In genomic region chr5:33651921-33652782, GRCm38 (mm10) we compare ENCODE assay signal across 7 mouse cellular contexts. TPM values are rescaled to one million over a fixed set of nuclear protein-coding genes. Genes with fewer than 3 reads are reported as not detected.
A peak's percentile ranks its signal among the peaks of the same experiment; 100 is the strongest.
DNase-seq lines count a peak whose midpoint lies in the region; ATAC-seq lines count a peak whose summit lies in the region.

TSS of gene Slbp (minus strand) at chr5:33652574.

- peak within 1 kb of the TSS; percentile 79 for H3K4me3 ChIP-seq in intestine, embryonic 16.5 days (ENCODE audit: low read length)
- peak within 1 kb of the TSS; percentile 55 for H3K4me3 ChIP-seq in midbrain, embryonic 11.5 days (ENCODE audit: low read depth, low read length)

- peak; percentile 97 for DNase-seq in adrenal gland, adult 2 months
- DNase-seq in embryo, embryonic 11.5 days (ENCODE audit: low read depth, low spot score) = peak; percentile 95
- DNase-seq in gastrocnemius, postnatal 4 days (ENCODE audit: low spot score in 2 of 2) = peak; percentile 93 to 96
- DNase-seq in left cerebral cortex, postnatal 36 days (ENCODE audit: low spot score in 2 of 2) = peak; percentile 95 to 96
- DNase-seq in midbrain, embryonic 11.5 days (ENCODE audit: low spot score, missing footprints) = peak; percentile 100
- DNase-seq in skeletal muscle tissue, adult 2 months (ENCODE audit: low read depth, low spot score) = peak; percentile 94

- no peaks in the 10 kb centered on the region for H3K9me3 ChIP-seq in intestine, embryonic 16.5 days (ENCODE audit: control insufficient read depth, low read length)
- no peaks in the 10 kb centered on the region for H3K9me3 ChIP-seq in midbrain, embryonic 11.5 days (ENCODE audit: control insufficient read depth, low read length)

- peak within 1 kb of the TSS; percentile 80 for H3K9ac ChIP-seq in intestine, embryonic 16.5 days (ENCODE audit: low read depth, low read length)
- peak within 1 kb of the TSS; percentile 73 for H3K9ac ChIP-seq in midbrain, embryonic 11.5 days (ENCODE audit: low read length)

- H3K4me1 ChIP-seq in intestine, embryonic 16.5 days (ENCODE audit: control insufficient read depth, insufficient read depth, low read length) = peaks cover 32% of the 10 kb centered on the region
- H3K4me1 ChIP-seq in midbrain, embryonic 11.5 days (ENCODE audit: control insufficient read depth, insufficient read depth, low read length) = peaks cover 27% of the 10 kb centered on the region

- intact Hi-C loops in left cerebral cortex, postnatal 36 days (cut with DNase I) = loop anchor here (10.0 kb wide), 1 partner anchor 283 kb away; the partner anchor contains the start of gene Nelfa

- H3K27ac ChIP-seq in intestine, embryonic 16.5 days (ENCODE audit: low read length) = peak within 1 kb of the TSS; percentile 95
- peak within 1 kb of the TSS; percentile 95 for H3K27ac ChIP-seq in midbrain, embryonic 11.5 days (ENCODE audit: low read depth, low read length)

- peaks cover 13% of the 10 kb centered on the region for H3K36me3 ChIP-seq in intestine, embryonic 16.5 days (ENCODE audit: control insufficient read depth, insufficient read depth, low read length)
- peaks cover 7% of the 10 kb centered on the region; the same call in 1 of the 2 replicates for H3K36me3 ChIP-seq in midbrain, embryonic 11.5 days (ENCODE audit: control insufficient read depth, insufficient read depth, low read length)

- H3K4me2 ChIP-seq in intestine, embryonic 16.5 days (ENCODE audit: low read depth, low read length) = peak within 1 kb of the TSS; percentile 66
- peak within 1 kb of the TSS; percentile 65 for H3K4me2 ChIP-seq in midbrain, embryonic 11.5 days

- ATAC-seq in intestine, embryonic 16.5 days = peak; percentile 96
- peak; percentile 97 for ATAC-seq in midbrain, embryonic 11.5 days (ENCODE audit: low FRiP score)

- WGBS in intestine, embryonic 16.5 days = 0% methylated on average over 82 of the region's 82 CpGs
- under 1% methylated on average over 82 of the region's 82 CpGs for WGBS in midbrain, embryonic 11.5 days

- H3K27me3 ChIP-seq in intestine, embryonic 16.5 days (replicated peaks; ENCODE audit: control insufficient read depth, insufficient read depth, low read length) = no peaks in the 10 kb centered on the region
- no peaks in the 10 kb centered on the region for H3K27me3 ChIP-seq in midbrain, embryonic 11.5 days (ENCODE audit: control insufficient read depth, insufficient read depth, low read length)

RNA-seq across cellular contexts. Expression of gene Slbp, which starts in this region (rescaled TPM):
- total RNA-seq in adrenal gland, adult 2 months (2021) = 10 to 100 TPM; 29.4 to 37.7 TPM
- polyA plus RNA-seq in adrenal gland, adult 2 months (2012; rRNA removed) = 17.8 and 25.0 TPM in 2 replicates
- 10 to 100 TPM; 38.4 to 42.2 TPM for total RNA-seq in gastrocnemius, postnatal 4 days (2021)
- polyA plus RNA-seq in intestine, embryonic 16.5 days (2015; fragmentation: Nextera tagmentation; extraction: Ambion mirVana) = 164 and 184 TPM in 2 replicates
- 10 to 100 TPM; 22.5 to 26.4 TPM for total RNA-seq in left cerebral cortex, postnatal 36 days (2021)
- polyA plus RNA-seq in midbrain, embryonic 11.5 days (2014; fragmentation: Nextera tagmentation; extraction: Ambion mirVana) = 304 and 334 TPM in 2 replicates

Comparison
In these comparisons a context has a peak if more than half of its experiments do, and no peak if none do; other contexts are left out.
1. Peak in every context shown above with its lines: DNase-seq, ATAC-seq, H3K4me3 ChIP-seq and H3K27ac ChIP-seq.